Mouse (Mus musculus) heart, embryonic 14.5 days (tissue): ENCODE measurements at regions not wholly inside any gene's neighbourhood (a gene's known extent, or its start where the extent isn't known, plus 50 kb on each side); places are given as distances from the start of the nearest gene placed in this dataset.
A peak's percentile ranks its signal among the peaks of the same experiment; 100 is the strongest.

Experiments
- ATAC-seq: fragments of 200-750 bp; cut with Nextera tagmentation; 2 replicates; pipeline ENCODE4 v1.8.0; 2017; ENCODE audit warnings: low read depth, moderate TSS enrichment; ENCODE audit not compliant: insufficient number of reproducible peaks, insufficient read depth, low FRiP score
- H3K27ac ChIP-seq, 2 experiments: fragments of 200-500 bp in 1 of 2; fragments of 300-500 bp in 1 of 2; sonication (generic) in 1 of 2; replicated peaks in 1 of 2; 2 replicates each; pipeline ENCODE4 v1.5.1; 2012 to 2014; ENCODE audit warnings: low read depth in 2 of 2, low read length in 2 of 2, control low read depth in 1 of 2, mild to moderate bottlenecking in 1 of 2, mixed read lengths in 1 of 2; ENCODE audit not compliant: control insufficient read depth in 1 of 2, insufficient read depth in 1 of 2
- H3K27me3 ChIP-seq: fragments of 300-500 bp; sonication (generic); 2 replicates; pipeline ENCODE4 v1.6.1; 2014; ENCODE audit warnings: mild to moderate bottlenecking, low read length, control low read depth; ENCODE audit not compliant: control insufficient read depth, insufficient read depth
- H3K36me3 ChIP-seq: fragments of 300-500 bp; sonication (generic); 2 replicates; pipeline ENCODE4 v1.6.1; 2014; ENCODE audit warnings: mild to moderate bottlenecking, control low read depth, low read length, mixed read lengths; ENCODE audit not compliant: control insufficient read depth, insufficient read depth
- H3K4me1 ChIP-seq, 2 experiments: fragments of 200-500 bp in 1 of 2; fragments of 300-500 bp in 1 of 2; sonication (generic) in 1 of 2; 2 replicates each; pipeline ENCODE4 v1.6.1; 2012 to 2014; ENCODE audit warnings: low read length in 2 of 2, control low read depth in 1 of 2, mixed read lengths in 1 of 2; ENCODE audit not compliant: control insufficient read depth in 2 of 2, insufficient read depth in 2 of 2
- H3K4me2 ChIP-seq: fragments of 300-500 bp; sonication (generic); 2 replicates; pipeline ENCODE4 v1.6.1; 2014; ENCODE audit warnings: mild to moderate bottlenecking, low read length
- H3K4me3 ChIP-seq, 2 experiments: fragments of 200-500 bp in 1 of 2; fragments of 300-500 bp in 1 of 2; sonication (generic) in 1 of 2; 2 replicates each; pipeline ENCODE4 v1.5.1; 2012 to 2014; ENCODE audit warnings: low read length in 2 of 2, mild to moderate bottlenecking in 2 of 2, control low read depth in 1 of 2, low read depth in 1 of 2, moderate library complexity in 1 of 2; ENCODE audit not compliant: control insufficient read depth in 1 of 2, insufficient read depth in 1 of 2
- H3K9ac ChIP-seq: fragments of 300-500 bp; sonication (generic); 2 replicates; pipeline ENCODE4 v1.6.1; 2014; ENCODE audit warnings: mild to moderate bottlenecking, low read length
- H3K9me3 ChIP-seq: fragments of 300-500 bp; sonication (generic); 2 replicates; pipeline ENCODE4 v1.6.1; 2016; ENCODE audit warnings: low read length, control low read depth; ENCODE audit not compliant: control insufficient read depth
- whole genome bisulfite sequencing: fragments of 180-500 bp; shearing (Covaris S2); extraction: QIAGEN DNeasy Blood & Tissue Kit; methylation state at CpG from one replicate; pipeline ENCODE4 v1.1.7; 2014; 5-methylcytosine and 5-hydroxymethylcytosine counted together

- ATAC-seq, result no peak
- no peak overlapping the region for H3K27ac ChIP-seq
Observed at GRCm38 (mm10) chr9:46938628-46939027, 59.9 kb upstream of the Gm4791 start.

GRCm38 (mm10) chr9:46925641-46926040 lies 72.9 kb upstream of the Gm4791 start:
- H3K4me2 ChIP-seq, result no peak overlapping the region
- no peaks in the 10 kb centered on the region for H3K4me1 ChIP-seq
- ATAC-seq, result no peak
- no peak overlapping the region for H3K9ac ChIP-seq
- H3K36me3 ChIP-seq, result no peaks in the 10 kb centered on the region
- WGBS, result 60% methylated on average over 3 of the region's 3 CpGs
- no peaks in the 10 kb centered on the region for H3K9me3 ChIP-seq
- H3K27me3 ChIP-seq, result no peaks in the 10 kb centered on the region
- no peak overlapping the region for H3K4me3 ChIP-seq
- H3K27ac ChIP-seq, result no peak overlapping the region

More at GRCm38 (mm10) chr9:46938628-46939027, 59.9 kb upstream of the Gm4791 start:
- H3K9ac ChIP-seq, result no peak overlapping the region
- no peaks in the 10 kb centered on the region for H3K36me3 ChIP-seq
- no peak overlapping the region for H3K4me2 ChIP-seq
- H3K4me3 ChIP-seq, result no peak overlapping the region
- H3K4me1 ChIP-seq, result no peaks in the 10 kb centered on the region
- H3K9me3 ChIP-seq, result 0 out of 2 replicates have a peak, but pooled peaks cover 4% of the 10 kb centered on the region
- no peaks in the 10 kb centered on the region for H3K27me3 ChIP-seq
- WGBS, result 73% methylated on average over 3 of the region's 3 CpGs

- peaks cover 3% of the 10 kb centered on the region; the same call in 1 of the 2 replicates for H3K27me3 ChIP-seq
- H3K4me3 ChIP-seq, result no peak overlapping the region
- no peak overlapping the region for H3K9ac ChIP-seq
- peaks cover 5% of the 10 kb centered on the region; the same call in 1 of the 2 replicates for H3K9me3 ChIP-seq
- no peak overlapping the region for H3K27ac ChIP-seq
- no peaks in the 10 kb centered on the region for H3K36me3 ChIP-seq
- WGBS, result 93% methylated on average over 1 of the region's 1 CpGs
- H3K4me2 ChIP-seq, result no peak overlapping the region
- no peak for ATAC-seq
- H3K4me1 ChIP-seq, result no peaks in the 10 kb centered on the region
Observed at GRCm38 (mm10) chr9:46920081-46920480, 78.5 kb upstream of the Gm4791 start.

GRCm38 (mm10) chr9:46913238-46913637 lies 85.3 kb upstream of the Gm4791 start:
- 25% methylated on average over 3 of the region's 3 CpGs for WGBS
- H3K36me3 ChIP-seq, result no peaks in the 10 kb centered on the region
- no peak overlapping the region for H3K9ac ChIP-seq
- no peak overlapping the region for H3K4me2 ChIP-seq
- no peak overlapping the region for H3K4me3 ChIP-seq
- no peak overlapping the region for H3K27ac ChIP-seq
- H3K9me3 ChIP-seq, result no peaks in the 10 kb centered on the region
- H3K4me1 ChIP-seq, result peaks cover 4 to 6% of the 10 kb centered on the region in 2 experiments; a peak in 3 of 4 replicates
- peaks cover 3% of the 10 kb centered on the region; the same call in 1 of the 2 replicates for H3K27me3 ChIP-seq
- ATAC-seq, result no peak

- Histone ChIP-seq H3K4me1 (peaks cover 4 to 6% of the 10 kb centered on the region in 2 experiments; a peak in 3 of 4 replicates), H3K36me3 (no peaks in the 10 kb centered on the region), H3K27me3 (no peaks in the 10 kb centered on the region), H3K9ac (no peak overlapping the region), H3K4me2 (no peak overlapping the region), H3K9me3 (no peaks in the 10 kb centered on the region), H3K27ac (no peak overlapping the region), H3K4me3 (no peak overlapping the region)
- no peak for ATAC-seq
- WGBS, result 27% methylated on average over 6 of the region's 6 CpGs
Observed at GRCm38 (mm10) chr9:46909412-46910013, 89.0 kb upstream of the Gm4791 start.

GRCm38 (mm10) chr9:46905081-46905480 lies 93.5 kb upstream of the Gm4791 start:
- Histone ChIP-seq H3K4me1 (peaks cover 9 to 15% of the 10 kb centered on the region in 2 experiments; a peak in 2 of 4 replicates), H3K4me2 (no peak overlapping the region), H3K27me3 (no peaks in the 10 kb centered on the region), H3K36me3 (no peaks in the 10 kb centered on the region), H3K9ac (no peak overlapping the region), H3K4me3 (no peak overlapping the region), H3K27ac (no peak overlapping the region), H3K9me3 (no peaks in the 10 kb centered on the region)
- no peak for ATAC-seq
- 86% methylated on average over 3 of the region's 3 CpGs for WGBS

GRCm38 (mm10) chr9:46903491-46904220 lies 94.9 kb upstream of the Gm4791 start:
- no peak overlapping the region for H3K9ac ChIP-seq
- H3K4me1 ChIP-seq, result peaks cover 9 to 20% of the 10 kb centered on the region in 2 experiments; a peak in 3 of 4 replicates
- ATAC-seq, result peak; percentile 69; the same call in 1 of the 2 replicates
- H3K27me3 ChIP-seq, result no peaks in the 10 kb centered on the region
- no peak overlapping the region for H3K4me2 ChIP-seq
- H3K9me3 ChIP-seq, result no peaks in the 10 kb centered on the region
- no peak overlapping the region for H3K4me3 ChIP-seq
- H3K36me3 ChIP-seq, result no peaks in the 10 kb centered on the region
- peak overlapping the region; percentile 2 to 14; a peak in 1 of 4 replicates for H3K27ac ChIP-seq
- WGBS, result 25% methylated on average over 8 of the region's 8 CpGs
